Mouse (Mus musculus) monocyte, adult 5-6 weeks (primary cell): ENCODE data around the gene Gm10282. TPM values are rescaled to one million over a fixed set of nuclear protein-coding genes. Genes with fewer than 3 reads are reported as not detected.
A peak's percentile ranks its signal among the peaks of the same experiment; 100 is the strongest.

Experiments
- ATAC-seq: fragments of 153-309, 156-312 bp; replicated peaks from 2 replicates; pipeline ENCODE4 v1.8.0; 2017; ENCODE audit warnings: mild to moderate bottlenecking; ENCODE audit not compliant: low TSS enrichment, insufficient number of reproducible peaks, severe bottlenecking, poor library complexity, low FRiP score
- total RNA-seq: library from RNA; stranded (forward); fragments of 200-1000, 200-491, 200-594 nt; gene quantifications from 3 replicates; pipeline ENCODE4 v1.2.3, GENCODE M21; 2017

Gene Gm10282
- total RNA-seq, 1 experiment from 2014 or later, result 3.1 TPM

- peak; percentile 87 for ATAC-seq
Observed at GRCm38 (mm10) chr8:72303633-72304032, 1.4 kb downstream of the Gm10282 start.

GRCm38 (mm10) chr8:72302986-72303612 is 2.0 kb downstream of the Gm10282 start:
- peak; percentile 24 for ATAC-seq

GRCm38 (mm10) chr8:72301497-72301896 is 3.6 kb downstream of the Gm10282 start:
- ATAC-seq, result no peak

- ATAC-seq, result no peak
Observed at GRCm38 (mm10) chr8:72300654-72301400, 4.2 kb downstream of the Gm10282 start.

- no peak for ATAC-seq
Observed at GRCm38 (mm10) chr8:72298928-72299327, 6.1 kb downstream of the Gm10282 start.

GRCm38 (mm10) chr8:72296561-72296960 is 8.5 kb downstream of the Gm10282 start:
- ATAC-seq, result no peak

GRCm38 (mm10) chr8:72295679-72296078 is 9.4 kb downstream of the Gm10282 start:
- peak; percentile 85 for ATAC-seq

- ATAC-seq, result no peak
Observed at GRCm38 (mm10) chr8:72295125-72295524, 9.9 kb downstream of the Gm10282 start.

GRCm38 (mm10) chr8:72293309-72293708 is 11.8 kb downstream of the Gm10282 start:
- no peak for ATAC-seq

GRCm38 (mm10) chr8:72291104-72291503 is 14.0 kb downstream of the Gm10282 start:
- ATAC-seq, result no peak

GRCm38 (mm10) chr8:72289051-72289450 is 16.0 kb downstream of the Gm10282 start:
- no peak for ATAC-seq

GRCm38 (mm10) chr8:72285285-72285684 is 19.8 kb downstream of the Gm10282 start:
- ATAC-seq, result no peak

GRCm38 (mm10) chr8:72281634-72282033 is 23.4 kb downstream of the Gm10282 start:
- ATAC-seq, result 0 out of 2 replicates have a peak, but pooled peaks have one; percentile 41

GRCm38 (mm10) chr8:72279151-72279550 is 25.9 kb downstream of the Gm10282 start:
- ATAC-seq, result no peak

GRCm38 (mm10) chr8:72277244-72277643 is 27.8 kb downstream of the Gm10282 start:
- ATAC-seq, result no peak

GRCm38 (mm10) chr8:72273807-72274206 is 31.3 kb downstream of the Gm10282 start:
- ATAC-seq, result 0 out of 2 replicates have a peak, but pooled peaks have one; percentile 3

- ATAC-seq, result no peak
Observed at GRCm38 (mm10) chr8:72273111-72273770, 31.8 kb downstream of the Gm10282 start.

- ATAC-seq, result peak; percentile 75
Observed at GRCm38 (mm10) chr8:72272361-72272760, 32.7 kb downstream of the Gm10282 start.

GRCm38 (mm10) chr8:72271691-72272090 is 33.4 kb downstream of the Gm10282 start:
- no peak for ATAC-seq
